Mouse (Mus musculus) heart, postnatal 14 days (tissue): ENCODE measurements at regions not wholly inside any gene's neighbourhood (a gene's known extent, or its start where the extent isn't known, plus 50 kb on each side); places are given as distances from the start of the nearest gene placed in this dataset.

ENCODE experiments used
- DNase-seq, 2 experiments: peaks; one replicate each; pipeline ENCODE4 v3.0.0; 2021 to 2022
- intact Hi-C: fragments of 180-260 bp; cut with DNase I; formaldehyde crosslinking; loops from one replicate; pipeline ENCODE4 v1.15.1; 2025

GRCm38 (mm10) chr9:87464141-87464540 is 208.8 kb upstream of the Cep162 start:
- intact Hi-C loops = no loop called here
- DNase-seq = peak; percentile 8 to 16

GRCm38 (mm10) chr9:87453261-87453660 is 197.9 kb upstream of the Cep162 start:
- no peak for DNase-seq
- intact Hi-C loops = no loop called here

GRCm38 (mm10) chr9:87452571-87452970 is 197.2 kb upstream of the Cep162 start:
- DNase-seq = no peak
- intact Hi-C loops = no loop called here

GRCm38 (mm10) chr9:87443467-87444235 is 188.3 kb upstream of the Cep162 start:
- intact Hi-C loops = no loop called here
- no peak for DNase-seq

GRCm38 (mm10) chr9:87432072-87432471 is 176.7 kb upstream of the Cep162 start:
- intact Hi-C loops = no loop called here
- DNase-seq = no peak

GRCm38 (mm10) chr9:87431523-87431922 is 176.2 kb upstream of the Cep162 start:
- intact Hi-C loops = no loop called here

GRCm38 (mm10) chr9:87425201-87425600 is 169.9 kb upstream of the Cep162 start:
- peak; percentile 32 to 60 for DNase-seq
- intact Hi-C loops = loop anchor here (10.0 kb wide), 1 partner anchor 310 kb away; the partner anchor contains the start of gene Tbx18

More at GRCm38 (mm10) chr9:87431523-87431922, 176.2 kb upstream of the Cep162 start:
- no peak for DNase-seq

- DNase-seq = no peak
- intact Hi-C loops = loop anchor here (10.0 kb wide), 1 partner anchor 314 kb away; the partner anchor contains the start of gene Tbx18
These were observed 165.8 kb upstream of the Cep162 start for GRCm38 (mm10) chr9:87421175-87421574.

GRCm38 (mm10) chr9:87419376-87419775 is 164.0 kb upstream of the Cep162 start:
- DNase-seq = peak; percentile 54 to 71
- intact Hi-C loops = loop anchor here (2.0 kb wide), 1 partner anchor 803 kb away; no protein-coding TSS in a partner anchor

GRCm38 (mm10) chr9:87412894-87413293 is 157.6 kb upstream of the Cep162 start:
- intact Hi-C loops = no loop called here
- no peak for DNase-seq

- DNase-seq = no peak
- intact Hi-C loops = no loop called here
These were observed 155.7 kb upstream of the Cep162 start for GRCm38 (mm10) chr9:87411044-87411443.

GRCm38 (mm10) chr9:87409736-87410135 is 154.4 kb upstream of the Cep162 start:
- intact Hi-C loops = no loop called here
- DNase-seq = no peak

GRCm38 (mm10) chr9:87408805-87409204 is 153.5 kb upstream of the Cep162 start:
- intact Hi-C loops = no loop called here
- DNase-seq = no peak

- intact Hi-C loops = no loop called here
- DNase-seq = no peak
These were observed 151.1 kb upstream of the Cep162 start for GRCm38 (mm10) chr9:87406476-87406875.

- DNase-seq = no peak
- intact Hi-C loops = no loop called here
These were observed 149.9 kb upstream of the Cep162 start for GRCm38 (mm10) chr9:87405115-87405720.

- intact Hi-C loops = no loop called here
These were observed 146.7 kb upstream of the Cep162 start for GRCm38 (mm10) chr9:87402010-87402409.

GRCm38 (mm10) chr9:87387516-87387915 is 132.2 kb upstream of the Cep162 start:
- no peak for DNase-seq

More at GRCm38 (mm10) chr9:87402010-87402409, 146.7 kb upstream of the Cep162 start:
- no peak for DNase-seq

GRCm38 (mm10) chr9:87383513-87383912 is 128.2 kb upstream of the Cep162 start:
- intact Hi-C loops = no loop called here
- DNase-seq = no peak

More at GRCm38 (mm10) chr9:87387516-87387915, 132.2 kb upstream of the Cep162 start:
- intact Hi-C loops = no loop called here

GRCm38 (mm10) chr9:87377921-87378320 is 122.6 kb upstream of the Cep162 start:
- intact Hi-C loops = no loop called here
- no peak for DNase-seq

GRCm38 (mm10) chr9:87376731-87377310 is 121.5 kb upstream of the Cep162 start:
- intact Hi-C loops = no loop called here
- no peak for DNase-seq

GRCm38 (mm10) chr9:87372251-87372905 is 117.0 kb upstream of the Cep162 start:
- DNase-seq = peak in 1 of 2 experiments; percentile 3
- intact Hi-C loops = no loop called here
